Mouse (Mus musculus): ENCODE data around the gene Gm3573.
"Not testable (repeated sequence)": the region's sequence is repeated elsewhere in the genome, so short reads cannot be mapped to it uniquely, and the experiment has no call there.

Gene Gm3573

GRCm38 (mm10) chr14:42190691-42191090, at the start of gene Gm3573:
Gene Gm3573 (minus strand): TSS chr14:42190791.
- not testable (repeated sequence) for DNase-seq (ENCODE audit: low read depth, low spot score)

GRCm38 (mm10) chr14:42216766-42217537, 26.4 kb upstream of the Gm3573 start:
- DNase-seq (ENCODE audit: low read depth, low spot score) = not testable (repeated sequence)

GRCm38 (mm10) chr14:42183936-42184335, 6.7 kb downstream of the Gm3573 start:
- not testable (repeated sequence) for DNase-seq (ENCODE audit: low read depth, low spot score)

GRCm38 (mm10) chr14:42162522-42162921, 28.1 kb downstream of the Gm3573 start, which contains the start of gene Gm17027:
Gene Gm17027 (minus strand): TSS chr14:42162622.
- DNase-seq (ENCODE audit: low read depth, low spot score) = not testable (repeated sequence)
